Mouse (Mus musculus) testis, adult 2 months (tissue): Measurements from ENCODE around the gene Cdh18. TPM values are rescaled to one million over a fixed set of nuclear protein-coding genes. Genes with fewer than 3 reads are reported as not detected.
"Not testable (repeated sequence)": the region's sequence is repeated elsewhere in the genome, so short reads cannot be mapped to it uniquely, and the experiment has no call there.

ENCODE experiments used
- H3K27ac ChIP-seq: fragments of 200-500 bp; 2 replicates; pipeline ENCODE4 v1.5.1; 2012; ENCODE audit warnings: low read depth, low read length; ENCODE audit not compliant: control insufficient read depth, insufficient read depth
- H3K27me3 ChIP-seq: fragments of 200-500 bp; 2 replicates; pipeline ENCODE4 v1.6.1; 2012; ENCODE audit warnings: mild to moderate bottlenecking, low read length, moderate library complexity; ENCODE audit not compliant: control insufficient read depth, insufficient read depth
- H3K36me3 ChIP-seq: fragments of 200-500 bp; 2 replicates; pipeline ENCODE4 v1.6.1; 2012; ENCODE audit warnings: mild to moderate bottlenecking, low read length; ENCODE audit not compliant: control insufficient read depth, insufficient read depth
- H3K4me1 ChIP-seq: fragments of 200-500 bp; 2 replicates; pipeline ENCODE4 v1.6.1; 2012; ENCODE audit warnings: low read length; ENCODE audit not compliant: control insufficient read depth, insufficient read depth
- H3K4me3 ChIP-seq: fragments of 200-500 bp; 2 replicates; pipeline ENCODE4 v1.5.1; 2012; ENCODE audit warnings: low read depth, mild to moderate bottlenecking, low read length, moderate library complexity, mixed read lengths; ENCODE audit not compliant: control insufficient read depth
- CTCF ChIP-seq: fragments of 200-500 bp; IDR thresholded peaks from 2 replicates; pipeline ENCODE4 v1.5.1; 2012; ENCODE audit warnings: low read depth, mild to moderate bottlenecking, inconsistent platforms, low read length, moderate library complexity; ENCODE audit not compliant: control insufficient read depth, insufficient read depth, insufficient replicate concordance
- POLR2A ChIP-seq: fragments of 200-500 bp; IDR thresholded peaks from 2 replicates; pipeline ENCODE4 v1.6.1; 2012; ENCODE audit warnings: low read depth, mild to moderate bottlenecking, inconsistent platforms, low read length, moderate library complexity; ENCODE audit not compliant: control insufficient read depth
- polyA plus RNA-seq: library from polyadenylated mRNA; depleted of rRNA; stranded (reverse); fragments of >200 nt; gene quantifications from 2 replicates; pipeline ENCODE4 v1.2.3, GENCODE M21; 2012

The Cdh18 gene
- polyA plus RNA-seq, 1 experiment = 1.5 TPM

DNA sequence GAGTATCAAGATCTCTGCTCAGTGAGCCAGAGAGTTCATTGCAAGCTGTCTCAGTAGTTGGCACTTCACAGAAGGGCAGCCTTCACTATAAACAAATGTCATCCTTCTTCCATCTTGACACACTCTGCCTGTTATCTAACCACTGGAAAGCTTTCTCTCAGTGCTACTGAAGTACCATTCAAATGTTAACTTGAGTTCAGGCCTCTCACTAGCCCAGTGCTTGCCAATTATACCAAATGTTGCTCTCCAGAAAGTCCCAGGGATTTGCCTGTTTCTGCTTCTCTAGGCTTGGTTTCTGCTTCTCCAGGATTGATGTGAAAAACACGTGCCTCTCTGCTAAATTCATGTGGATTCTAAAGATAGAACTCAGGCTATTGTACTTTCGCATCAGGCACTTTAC lies 681.8 kb downstream of the Cdh18 start:
- H3K36me3 ChIP-seq = no peaks in the 10 kb centered on the region
- no peak overlapping the region for H3K27ac ChIP-seq
- no peak overlapping the region for H3K4me3 ChIP-seq
- no peak for TF ChIP-seq POLR2A
- no peak for TF ChIP-seq CTCF
- H3K27me3 ChIP-seq = no peaks in the 10 kb centered on the region
- H3K4me1 ChIP-seq = no peaks in the 10 kb centered on the region

- Histone ChIP-seq H3K27me3 (no peaks in the 10 kb centered on the region), H3K4me3 (no peak overlapping the region), H3K36me3 (no peaks in the 10 kb centered on the region), H3K4me1 (no peaks in the 10 kb centered on the region), H3K27ac (no peak overlapping the region)
- TF ChIP-seq POLR2A = no peak
- TF ChIP-seq CTCF = no peak
Measured at GRCm38 (mm10) chr15:23257751-23258440, 709.1 kb downstream of the Cdh18 start.

GRCm38 (mm10) chr15:23278421-23278820 lies 729.6 kb downstream of the Cdh18 start:
- H3K27ac ChIP-seq = no peak overlapping the region
- TF ChIP-seq CTCF (no peak), POLR2A (no peak)

DNA sequence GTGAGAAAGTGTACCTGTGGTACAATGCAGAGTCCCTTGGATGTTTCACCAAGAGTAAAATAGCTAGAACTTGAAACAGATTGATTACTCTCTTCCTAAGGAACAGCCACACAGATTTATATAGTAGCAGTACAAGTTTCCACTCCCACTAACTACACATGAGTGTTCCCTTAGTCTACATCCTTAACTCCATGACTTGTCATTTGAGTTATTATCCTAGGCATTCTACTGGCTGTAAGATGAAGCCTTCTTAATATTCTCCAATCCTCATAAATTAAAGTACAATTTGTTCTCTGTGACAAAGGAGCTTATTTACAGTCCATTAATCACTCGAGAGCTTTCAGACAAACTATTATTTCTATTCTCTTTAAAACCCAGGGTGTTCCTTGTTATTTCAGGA lies 756.2 kb downstream of the Cdh18 start:
- Histone ChIP-seq H3K4me1 (no peaks in the 10 kb centered on the region), H3K27me3 (no peaks in the 10 kb centered on the region), H3K27ac (no peak overlapping the region), H3K36me3 (no peaks in the 10 kb centered on the region), H3K4me3 (no peak overlapping the region)
- TF ChIP-seq CTCF (no peak), POLR2A (no peak)

More at GRCm38 (mm10) chr15:23278421-23278820, 729.6 kb downstream of the Cdh18 start:
- Histone ChIP-seq H3K4me1 (no peaks in the 10 kb centered on the region), H3K27me3 (no peaks in the 10 kb centered on the region), H3K36me3 (no peaks in the 10 kb centered on the region), H3K4me3 (no peak overlapping the region)

GRCm38 (mm10) chr15:23316766-23317165 lies 767.9 kb downstream of the Cdh18 start:
- Histone ChIP-seq H3K27me3 (no peaks in the 10 kb centered on the region), H3K36me3 (no peaks in the 10 kb centered on the region), H3K4me3 (no peak overlapping the region), H3K27ac (no peak overlapping the region), H3K4me1 (no peaks in the 10 kb centered on the region)
- TF ChIP-seq CTCF = no peak
- no peak for TF ChIP-seq POLR2A

- H3K27ac ChIP-seq = no peak overlapping the region
- no peaks in the 10 kb centered on the region for H3K36me3 ChIP-seq
- no peaks in the 10 kb centered on the region for H3K4me1 ChIP-seq
- H3K4me3 ChIP-seq = no peak overlapping the region
- TF ChIP-seq POLR2A (no peak), CTCF (no peak)
- no peaks in the 10 kb centered on the region for H3K27me3 ChIP-seq
Measured at GRCm38 (mm10) chr15:23317409-23317808, 768.6 kb downstream of the Cdh18 start.

DNA sequence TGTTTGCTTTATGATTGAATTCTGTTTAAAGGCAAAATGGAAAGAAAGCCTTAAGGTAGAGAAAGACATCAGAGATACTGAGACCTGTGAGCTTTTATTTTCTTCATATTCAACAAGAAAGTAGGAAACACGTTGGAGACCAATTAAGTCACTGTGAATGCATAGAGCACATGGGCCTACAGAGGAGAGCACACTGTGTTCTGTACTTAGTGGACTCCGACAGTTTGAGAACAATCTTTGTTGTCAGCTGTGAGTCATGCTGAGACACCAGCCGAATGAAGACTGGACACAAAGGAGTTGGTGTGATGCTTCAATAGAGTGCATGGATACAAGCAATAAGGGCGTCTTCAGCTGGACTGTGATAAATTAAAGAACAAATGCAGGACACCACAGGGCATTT lies 791.5 kb downstream of the Cdh18 start:
- H3K36me3 ChIP-seq, H3K4me1 ChIP-seq, H3K27me3 ChIP-seq, H3K27ac ChIP-seq, H3K4me3 ChIP-seq: not testable (repeated sequence)

DNA sequence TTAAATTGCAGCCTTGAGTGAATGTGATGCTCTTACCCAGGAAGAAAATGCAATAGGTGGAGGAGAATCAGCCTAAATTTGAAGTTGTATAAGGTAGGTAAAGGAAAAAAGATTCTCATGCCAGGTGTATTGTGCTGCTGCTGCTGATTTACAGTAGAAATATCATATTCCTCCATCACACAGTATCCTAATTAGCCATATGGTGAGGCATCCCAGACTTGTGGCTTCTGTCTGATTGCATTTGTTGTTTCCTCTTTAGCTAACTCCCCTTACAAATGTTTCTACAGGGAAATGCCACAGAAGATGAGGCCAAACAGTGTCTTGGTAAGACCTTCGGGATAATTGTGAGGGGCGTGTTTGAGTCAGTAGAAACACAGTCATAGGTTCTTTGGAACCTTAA lies 802.3 kb downstream of the Cdh18 start:
- no peak overlapping the region for H3K27ac ChIP-seq
- no peaks in the 10 kb centered on the region for H3K36me3 ChIP-seq
- H3K4me3 ChIP-seq = no peak overlapping the region
- H3K4me1 ChIP-seq = no peaks in the 10 kb centered on the region
- no peak for TF ChIP-seq POLR2A
- no peak for TF ChIP-seq CTCF
- no peaks in the 10 kb centered on the region for H3K27me3 ChIP-seq
